Mouse (Mus musculus) G1E (cell line): ENCODE results near the gene Tmem238l. TPM values are rescaled to one million over a fixed set of nuclear protein-coding genes. Genes with fewer than 3 reads are reported as not detected.

Experiments
- ATAC-seq: 2 replicates; pipeline ENCODE4 v1.8.0; 2016; ENCODE audit warnings: mild to moderate bottlenecking; ENCODE audit not compliant: insufficient number of reproducible peaks, poor library complexity, low FRiP score, severe bottlenecking; ENCODE audit errors: extremely low read depth
- DNase-seq: peaks from one replicate; pipeline ENCODE4 v3.0.0; 2012; ENCODE audit warnings: low spot score
- H3K27me3 ChIP-seq: 2 replicates; pipeline ENCODE4 v1.6.1; 2012; ENCODE audit warnings: mild to moderate bottlenecking, low read length, inconsistent platforms; ENCODE audit not compliant: insufficient read depth
- H3K36me3 ChIP-seq: replicated peaks from 2 replicates; pipeline ENCODE3; 2012; ENCODE audit warnings: mild to moderate bottlenecking, inconsistent platforms
- H3K4me1 ChIP-seq: 2 replicates; pipeline ENCODE4 v1.6.1; 2012; ENCODE audit warnings: low read depth, low read length, inconsistent platforms, mixed read lengths; ENCODE audit not compliant: insufficient read depth
- H3K4me3 ChIP-seq: 2 replicates; pipeline ENCODE4 v1.5.1; 2012; ENCODE audit warnings: low read depth, mild to moderate bottlenecking, inconsistent platforms, low read length, moderate library complexity, mixed read lengths
- H3K9me3 ChIP-seq: replicated peaks from 2 replicates; pipeline ENCODE4 v1.6.1; 2012; ENCODE audit warnings: inconsistent platforms
- CTCF ChIP-seq: IDR thresholded peaks from 2 replicates; pipeline ENCODE4 v1.5.1; 2012; ENCODE audit warnings: low read depth, low read length, inconsistent platforms, mixed read lengths
- GATA1 ChIP-seq: IDR thresholded peaks from 2 replicates; pipeline ENCODE4 v1.6.1; 2012; ENCODE audit warnings: borderline replicate concordance, low read length, inconsistent platforms, mixed read lengths
- GATA2 ChIP-seq: IDR thresholded peaks from 2 replicates; pipeline ENCODE4 v1.6.1; 2012; ENCODE audit warnings: low read depth, low read length, inconsistent platforms, borderline replicate concordance
- POLR2AphosphoS5 ChIP-seq: IDR thresholded peaks from 2 replicates; pipeline ENCODE4 v1.6.1; 2012; ENCODE audit warnings: low read depth, low read length, inconsistent platforms; ENCODE audit not compliant: insufficient replicate concordance
- TAL1 ChIP-seq: conservative IDR thresholded peaks from 2 replicates; pipeline ENCODE4 v1.6.1; 2012; ENCODE audit warnings: low read depth, low read length, inconsistent platforms, mixed read lengths
- polyA plus RNA-seq: library from polyadenylated mRNA; stranded (reverse); fragments of >175 nt; gene quantifications from 2 replicates; pipeline ENCODE4 v1.2.3, GENCODE M21; 2012
- total RNA-seq, 2 experiments: library from RNA; stranded (forward) in 1 of 2; stranded (reverse) in 1 of 2; fragments of 200-1000 nt in 1 of 2; fragments of >200 nt in 1 of 2; fragmentation: Nextera tagmentation in 1 of 2; gene quantifications; 2 replicates each; pipeline ENCODE4 v1.2.3; 2014 to 2017

The Tmem238l gene
- total and polyA plus RNA-seq, 3 experiments = not detected

DNA sequence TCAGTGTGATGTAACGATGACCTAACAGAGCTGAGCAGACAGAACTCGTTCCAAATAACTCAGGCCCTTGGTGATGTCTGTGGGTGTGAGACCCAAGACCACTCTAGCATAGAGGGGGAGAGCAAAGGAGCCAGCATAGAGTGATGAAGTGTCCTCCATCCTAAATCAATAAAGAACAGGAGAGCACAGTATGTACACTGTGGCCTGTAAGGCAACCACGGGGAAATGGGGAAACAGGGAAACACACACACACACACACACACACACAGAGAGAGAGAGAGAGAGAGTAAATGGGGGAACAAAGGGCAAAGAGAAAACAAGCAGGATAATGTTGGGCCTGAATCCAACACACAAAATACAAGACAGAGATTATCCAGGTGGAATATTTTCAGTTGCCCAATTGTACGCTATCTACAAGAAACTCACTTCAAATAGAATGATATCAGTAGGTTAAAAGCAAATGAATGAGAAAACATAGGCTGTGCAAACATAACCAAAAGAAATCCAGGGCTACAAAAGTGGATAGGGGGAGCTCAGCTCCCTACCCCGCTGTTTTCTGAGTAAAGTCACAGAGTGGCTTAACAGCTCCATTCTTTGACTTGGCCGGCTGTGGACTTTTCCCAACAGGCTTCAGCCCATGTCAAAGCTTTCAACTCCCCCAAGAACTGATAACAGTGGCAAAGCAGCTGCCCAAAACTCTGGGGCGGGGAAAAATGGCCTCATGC is 19.3 kb downstream of the Tmem238l start:
- TF ChIP-seq GATA2 (no peak), TAL1 (no peak), POLR2AphosphoS5 (no peak), CTCF (no peak), GATA1 (no peak)
- H3K9me3 ChIP-seq = peaks cover 5% of the 10 kb centered on the region
- ATAC-seq = no peak
- no peaks in the 10 kb centered on the region for H3K36me3 ChIP-seq
- DNase-seq = no peak
- H3K27me3 ChIP-seq = no peaks in the 10 kb centered on the region
- H3K4me1 ChIP-seq = no peaks in the 10 kb centered on the region
- no peak overlapping the region for H3K4me3 ChIP-seq

DNA sequence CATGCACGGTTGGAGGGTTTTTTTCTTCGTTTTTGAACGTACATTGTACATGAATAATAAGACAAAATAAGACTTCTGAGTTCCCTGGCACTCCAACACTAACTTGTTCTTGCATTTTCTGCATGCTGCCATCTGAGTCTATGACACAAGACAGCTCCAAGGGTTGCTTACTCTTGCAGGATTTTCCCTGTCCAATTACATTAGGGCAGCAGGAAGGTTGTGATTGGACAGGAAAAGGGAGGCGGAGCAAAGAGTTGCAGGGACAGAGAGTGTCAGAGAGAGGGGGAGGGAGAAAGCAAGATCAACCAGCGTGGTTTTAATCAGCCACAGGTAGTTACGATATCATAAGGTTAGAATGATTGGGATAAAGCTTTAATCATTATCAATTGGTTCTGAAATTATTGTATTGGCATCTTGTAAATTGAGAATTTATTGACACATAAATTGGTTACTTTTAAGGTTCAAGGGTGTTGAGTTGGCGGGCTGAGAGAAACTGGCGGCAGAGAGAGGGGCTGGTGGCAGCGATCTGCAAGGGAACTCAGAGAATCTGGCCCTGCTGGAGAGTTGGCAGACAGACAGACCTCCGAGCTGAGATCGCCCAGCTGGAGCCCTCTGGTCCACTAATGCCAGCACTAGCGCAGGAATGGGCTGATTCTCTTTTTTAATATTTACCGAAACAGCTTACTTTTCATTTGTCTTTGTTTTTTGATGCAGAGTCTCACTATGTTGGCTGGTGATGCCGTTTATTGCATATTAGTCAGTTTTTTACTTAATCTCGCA is 25.1 kb downstream of the Tmem238l start:
- no peak for ATAC-seq
- no peak for TF ChIP-seq GATA2
- no peak for TF ChIP-seq POLR2AphosphoS5
- TF ChIP-seq TAL1 = no peak
- TF ChIP-seq CTCF = no peak
- TF ChIP-seq GATA1 = no peak
- Histone ChIP-seq H3K4me1 (no peaks in the 10 kb centered on the region), H3K4me3 (no peak overlapping the region), H3K27me3 (no peaks in the 10 kb centered on the region), H3K36me3 (no peaks in the 10 kb centered on the region), H3K9me3 (0 out of 2 replicates have a peak, but pooled peaks cover 2% of the 10 kb centered on the region)
- no peak for DNase-seq

DNA sequence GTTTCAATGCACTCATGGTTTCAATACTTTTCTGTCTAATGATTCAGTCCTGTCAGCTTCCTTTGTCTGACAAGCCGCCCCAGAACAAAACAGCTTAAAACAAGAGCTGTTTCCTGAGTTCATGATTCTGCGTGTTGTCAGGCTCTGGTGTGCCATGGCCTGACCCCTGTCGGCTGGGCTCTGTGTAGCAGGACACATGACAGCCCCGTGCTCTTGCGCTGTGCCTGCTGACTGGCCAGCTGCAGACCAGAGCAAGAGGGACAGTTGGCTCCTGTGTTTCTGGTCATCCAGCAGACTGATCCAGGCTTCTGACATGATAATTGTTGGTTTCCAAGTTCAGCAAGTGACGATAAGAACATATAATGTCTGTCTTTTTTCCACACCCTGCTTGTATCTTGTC is 26.4 kb downstream of the Tmem238l start:
- H3K27me3 ChIP-seq = no peaks in the 10 kb centered on the region
- no peaks in the 10 kb centered on the region for H3K4me1 ChIP-seq
- H3K36me3 ChIP-seq = no peaks in the 10 kb centered on the region
- no peak overlapping the region for H3K4me3 ChIP-seq
- ATAC-seq = no peak
- no peak for TF ChIP-seq GATA2
- TF ChIP-seq POLR2AphosphoS5 = no peak
- TF ChIP-seq CTCF = no peak
- TF ChIP-seq GATA1 = no peak
- no peak for TF ChIP-seq TAL1
- DNase-seq = no peak
- peaks cover 4% of the 10 kb centered on the region; the same call in 1 of the 2 replicates for H3K9me3 ChIP-seq

DNA sequence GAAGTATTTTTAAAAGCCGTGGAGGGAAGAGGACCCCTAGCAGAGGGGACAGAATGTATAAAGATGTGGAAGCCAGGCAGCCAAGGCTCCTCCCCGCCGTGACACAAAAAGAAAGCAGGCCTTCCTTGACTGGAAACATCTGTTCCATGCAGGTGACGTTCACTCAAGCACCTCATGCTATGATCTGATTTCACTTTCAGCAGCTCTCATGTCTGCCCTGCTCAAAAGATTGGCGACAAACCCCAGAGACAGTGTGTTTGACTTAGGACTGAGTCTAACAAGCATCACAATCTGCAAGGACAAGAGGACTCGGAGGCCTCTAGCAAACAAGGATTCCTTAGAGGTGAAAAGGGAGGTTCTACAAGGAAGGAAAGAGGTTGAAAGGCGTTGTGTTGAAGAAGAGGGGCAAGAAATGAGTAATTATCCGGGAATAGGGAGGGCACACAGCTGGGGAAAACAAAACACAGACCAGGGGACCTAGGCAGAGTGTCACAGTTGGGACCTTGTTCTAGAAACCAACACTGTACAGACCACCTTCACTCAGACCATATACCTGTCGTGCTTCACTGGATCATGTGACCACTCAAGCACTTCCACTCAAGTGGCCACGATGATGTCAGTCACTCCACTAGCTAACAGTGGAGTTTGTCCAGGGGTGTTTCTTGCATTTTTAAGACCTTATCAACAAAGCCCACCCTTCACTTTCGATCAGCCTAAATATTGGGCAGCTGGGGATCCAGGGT is 27.2 kb downstream of the Tmem238l start:
- Histone ChIP-seq H3K36me3 (no peaks in the 10 kb centered on the region), H3K4me1 (no peaks in the 10 kb centered on the region), H3K4me3 (no peak overlapping the region), H3K27me3 (no peaks in the 10 kb centered on the region), H3K9me3 (peaks cover 4% of the 10 kb centered on the region; the same call in 1 of the 2 replicates)
- no peak for TF ChIP-seq CTCF
- no peak for TF ChIP-seq POLR2AphosphoS5
- TF ChIP-seq TAL1 = no peak
- no peak for TF ChIP-seq GATA1
- no peak for TF ChIP-seq GATA2
- ATAC-seq = no peak
- DNase-seq = no peak

DNA sequence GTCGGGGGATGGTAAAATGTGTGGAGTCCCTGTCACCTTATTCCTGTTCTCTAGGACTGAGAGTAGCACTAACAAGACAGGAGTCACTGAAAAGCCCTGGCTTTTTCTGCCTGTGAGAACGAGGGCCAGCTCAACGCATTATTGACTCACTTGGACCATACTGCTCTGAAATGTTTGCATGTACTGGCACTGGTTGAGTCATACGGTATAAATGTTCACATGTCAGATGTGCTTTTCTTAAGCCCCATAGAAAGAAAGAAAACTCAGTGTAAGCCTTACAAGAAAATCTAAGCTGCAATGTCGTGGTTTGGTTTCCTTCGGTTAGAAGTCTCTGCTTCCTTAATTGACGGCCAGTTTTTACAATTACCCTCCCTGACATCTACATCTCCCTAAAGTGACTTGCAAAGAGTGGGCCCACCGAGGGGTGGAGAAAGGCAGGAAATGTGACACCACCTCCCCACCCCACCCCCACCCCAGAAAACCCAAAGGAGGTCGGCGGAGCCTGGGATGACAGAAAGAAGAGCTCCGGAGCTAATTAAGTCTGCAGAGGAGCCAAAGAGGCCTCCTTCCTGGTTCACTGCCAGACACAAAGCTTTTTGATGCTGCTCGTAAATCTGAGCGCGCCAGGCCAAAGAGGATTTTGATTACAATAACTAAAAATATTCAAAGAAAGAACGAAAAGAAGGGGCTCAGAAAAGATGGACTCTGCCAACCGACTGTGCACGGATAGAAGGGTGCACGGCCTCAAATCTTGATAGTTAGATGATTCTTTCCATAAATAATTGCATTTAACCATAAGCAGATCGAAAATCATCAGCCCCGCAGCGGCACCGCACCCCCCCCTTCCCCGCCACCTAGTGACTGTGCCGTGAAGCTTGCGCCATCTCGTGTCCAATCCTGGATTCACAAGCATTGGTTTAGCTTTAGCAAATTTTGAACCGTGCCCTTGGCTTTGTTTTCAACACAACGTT is 28.0 kb downstream of the Tmem238l start:
- Histone ChIP-seq H3K36me3 (no peaks in the 10 kb centered on the region), H3K9me3 (peaks cover 4% of the 10 kb centered on the region; the same call in 1 of the 2 replicates), H3K4me3 (no peak overlapping the region), H3K27me3 (no peaks in the 10 kb centered on the region), H3K4me1 (no peaks in the 10 kb centered on the region)
- TF ChIP-seq POLR2AphosphoS5 = no peak
- no peak for TF ChIP-seq TAL1
- TF ChIP-seq CTCF = no peak
- no peak for TF ChIP-seq GATA2
- no peak for TF ChIP-seq GATA1
- ATAC-seq (no peak), DNase-seq (no peak)
